Mouse (Mus musculus): ENCODE measurements at regions not wholly inside any gene's neighbourhood (a gene's known extent, or its start where the extent isn't known, plus 50 kb on each side); places are given as distances from the start of the nearest gene placed in this dataset.
"Not testable (repeated sequence)": the region's sequence is repeated elsewhere in the genome, so short reads cannot be mapped to it uniquely, and the experiment has no call there.

DNA sequence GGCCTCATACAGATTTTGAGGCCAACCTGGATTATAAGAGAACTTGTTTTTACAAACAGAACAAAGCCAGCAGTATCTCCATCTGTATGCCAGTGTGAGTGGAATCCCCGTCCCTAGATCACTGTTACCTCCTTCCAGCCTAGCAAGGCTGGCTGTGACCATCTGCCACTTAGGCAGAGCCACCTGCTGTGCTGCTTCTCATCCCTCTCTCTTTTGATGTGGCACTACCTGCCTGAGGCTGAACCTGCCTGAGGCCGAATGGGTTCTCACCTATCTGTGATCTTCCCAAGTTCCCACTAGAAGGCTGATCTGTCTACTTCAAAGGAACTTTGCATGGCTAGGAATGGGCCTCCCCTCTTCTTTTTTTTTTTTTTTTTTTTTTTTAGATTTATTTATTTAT is 55.4 kb upstream of the Trim24 start:
- not testable (repeated sequence) for DNase-seq (ENCODE audit: low spot score in 2 of 2)
